Mouse (Mus musculus) left cerebral cortex, postnatal 25 days (tissue): Measurements from ENCODE around the gene Gkap1. TPM values are rescaled to one million over a fixed set of nuclear protein-coding genes. Genes with fewer than 3 reads are reported as not detected.

Experiments used
- DNase-seq, 2 experiments: peaks; one replicate each; pipeline ENCODE4 v3.0.0; 2022; ENCODE audit warnings: low spot score in 2 of 2, mixed read lengths in 1 of 2
- intact Hi-C: fragments of 180-260 bp; cut with DNase I; formaldehyde crosslinking; loops from one replicate; pipeline ENCODE4 v1.15.1; 2025
- total RNA-seq, 2 experiments: library from RNA; stranded (reverse); gene quantifications; 2 replicates each; pipeline ENCODE4 v1.2.3; 2021

Gene Gkap1
- total RNA-seq, 2 experiments from 2014 or later, result 16.8 to 18.3 TPM

GRCm38 (mm10) chr13:58273411-58274258, 1.9 kb downstream of the Gkap1 start:
- DNase-seq, result peak; percentile 7 to 22
- intact Hi-C loops, result loop anchor here (10.0 kb wide), 1 partner anchor 89 kb away; no protein-coding TSS in a partner anchor

GRCm38 (mm10) chr13:58266864-58267263, 8.6 kb downstream of the Gkap1 start:
- intact Hi-C loops, result no loop called here
- DNase-seq, result no peak

GRCm38 (mm10) chr13:58263546-58263945, 12.0 kb downstream of the Gkap1 start:
- no peak for DNase-seq
- intact Hi-C loops, result no loop called here

GRCm38 (mm10) chr13:58261674-58262073, 13.8 kb downstream of the Gkap1 start:
- no peak for DNase-seq
- intact Hi-C loops, result no loop called here

- intact Hi-C loops, result no loop called here
- DNase-seq, result no peak
Measured at GRCm38 (mm10) chr13:58253268-58253667, 22.2 kb downstream of the Gkap1 start.

GRCm38 (mm10) chr13:58248957-58249356, 26.5 kb downstream of the Gkap1 start:
- intact Hi-C loops, result no loop called here
- no peak for DNase-seq

- intact Hi-C loops, result no loop called here
- no peak for DNase-seq
Measured at GRCm38 (mm10) chr13:58236536-58236935, 39.0 kb downstream of the Gkap1 start.

GRCm38 (mm10) chr13:58232611-58233010, 42.9 kb downstream of the Gkap1 start:
- peak in 1 of 2 experiments; percentile 48 for DNase-seq
- intact Hi-C loops, result loop anchor here (2.0 kb wide), 1 partner anchor 74 kb away; no protein-coding TSS in a partner anchor

- intact Hi-C loops, result loop anchor here (2.0 kb wide), 1 partner anchor 73 kb away; no protein-coding TSS in a partner anchor
- DNase-seq, result no peak
Measured at GRCm38 (mm10) chr13:58232070-58232469, 43.4 kb downstream of the Gkap1 start.

GRCm38 (mm10) chr13:58228624-58229023, 46.9 kb downstream of the Gkap1 start:
- intact Hi-C loops, result no loop called here
- DNase-seq, result no peak

GRCm38 (mm10) chr13:58225694-58226093, 49.8 kb downstream of the Gkap1 start:
- intact Hi-C loops, result no loop called here
- no peak for DNase-seq

- intact Hi-C loops, result no loop called here
- no peak for DNase-seq
Measured at GRCm38 (mm10) chr13:58220206-58220605, 55.3 kb downstream of the Gkap1 start.

- DNase-seq, result no peak
- intact Hi-C loops, result no loop called here
Measured at GRCm38 (mm10) chr13:58217536-58217935, 58.0 kb downstream of the Gkap1 start.

GRCm38 (mm10) chr13:58216395-58216794, 59.1 kb downstream of the Gkap1 start:
- intact Hi-C loops, result no loop called here
- DNase-seq, result no peak

- DNase-seq, result peak; percentile 93 to 95
- intact Hi-C loops, result no loop called here
Measured at GRCm38 (mm10) chr13:58215592-58216341, 59.7 kb downstream of the Gkap1 start, which contains the start of gene Ubqln1. Gene Ubqln1 (minus strand): TSS chr13:58215653.

GRCm38 (mm10) chr13:58215253-58215591, 60.3 kb downstream of the Gkap1 start:
- intact Hi-C loops, result no loop called here
- DNase-seq, result no peak

GRCm38 (mm10) chr13:58214346-58215252, 60.9 kb downstream of the Gkap1 start:
- intact Hi-C loops, result no loop called here
- DNase-seq, result no peak

GRCm38 (mm10) chr13:58213801-58214200, 61.7 kb downstream of the Gkap1 start:
- no peak for DNase-seq
- intact Hi-C loops, result no loop called here

GRCm38 (mm10) chr13:58212530-58212929, 63.0 kb downstream of the Gkap1 start:
- intact Hi-C loops, result no loop called here

GRCm38 (mm10) chr13:58210441-58210840, 65.1 kb downstream of the Gkap1 start:
- intact Hi-C loops, result no loop called here
- DNase-seq, result no peak

More at GRCm38 (mm10) chr13:58212530-58212929, 63.0 kb downstream of the Gkap1 start:
- DNase-seq, result no peak
